Mouse (Mus musculus) myocyte (in vitro differentiated cells): Measurements from ENCODE around the gene Prkag1.

Experiments
- CEBPB ChIP-seq: IDR thresholded peaks from 2 replicates; pipeline ENCODE4 v1.6.1; 2011; ENCODE audit warnings: mild to moderate bottlenecking, moderate library complexity; ENCODE audit not compliant: poor library complexity, insufficient read depth, severe bottlenecking
- E2F4 ChIP-seq: IDR thresholded peaks from one replicate; pipeline ENCODE4 v1.6.1; 2011; ENCODE audit warnings: mild to moderate bottlenecking, control low read depth, moderate library complexity; ENCODE audit not compliant: insufficient read depth
- MAX ChIP-seq: IDR thresholded peaks from one replicate; pipeline ENCODE4 v1.6.1; 2011; ENCODE audit warnings: low read depth, mild to moderate bottlenecking, control low read depth
- MYOD1 ChIP-seq, 3 experiments: IDR thresholded peaks; one replicate each; pipeline ENCODE4 v1.6.1; 2011; ENCODE audit warnings: control low read depth in 2 of 3, low read depth in 2 of 3, mild to moderate bottlenecking in 2 of 3, moderate library complexity in 1 of 3; ENCODE audit not compliant: insufficient read length in 2 of 3, control insufficient read depth in 1 of 3
- MYOG ChIP-seq, 3 experiments: IDR thresholded peaks; one replicate each; pipeline ENCODE4 v1.6.1; 2011; ENCODE audit warnings: control low read depth in 2 of 3, low read depth in 2 of 3, mild to moderate bottlenecking in 2 of 3; ENCODE audit not compliant: insufficient read length in 2 of 3, control insufficient read depth in 1 of 3, insufficient read depth in 1 of 3
- POLR2A ChIP-seq: IDR thresholded peaks from one replicate; pipeline ENCODE4 v1.6.1; 2011; ENCODE audit warnings: low read depth, mild to moderate bottlenecking, control low read depth, moderate library complexity; ENCODE audit not compliant: insufficient read length
- POLR2AphosphoS2 ChIP-seq: IDR thresholded peaks from one replicate; pipeline ENCODE4 v1.6.1; 2011; ENCODE audit warnings: low read depth, control low read depth; ENCODE audit not compliant: insufficient read length
- SRF ChIP-seq: IDR thresholded peaks from one replicate; pipeline ENCODE4 v1.6.1; 2011; ENCODE audit warnings: low read depth; ENCODE audit not compliant: control insufficient read depth, insufficient read length
- TCF12 ChIP-seq: IDR thresholded peaks from one replicate; pipeline ENCODE4 v1.6.1; 2011; ENCODE audit warnings: mild to moderate bottlenecking, control low read depth; ENCODE audit not compliant: poor library complexity, insufficient read depth, severe bottlenecking
- TCF3 ChIP-seq: IDR thresholded peaks from one replicate; pipeline ENCODE4 v1.6.1; 2011; ENCODE audit warnings: low read depth, control low read depth; ENCODE audit not compliant: insufficient read length

DNA sequence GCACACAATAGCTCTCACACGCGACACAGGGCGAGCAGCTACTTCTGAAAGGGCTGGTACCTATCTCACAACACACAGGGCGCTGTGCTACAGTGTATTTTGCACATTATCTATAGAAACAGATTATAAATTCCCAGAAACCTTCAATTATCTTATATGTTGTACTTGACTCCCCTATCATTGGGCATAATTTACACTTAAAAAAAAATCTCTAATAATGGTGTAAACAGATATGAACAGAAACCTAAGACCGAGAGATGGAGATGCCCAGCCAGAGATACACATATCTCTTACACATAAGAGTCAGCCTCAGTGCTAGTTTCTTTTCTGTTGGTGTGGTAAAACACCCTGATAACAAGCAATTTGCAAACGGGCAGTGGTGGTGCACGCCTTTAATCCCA lies 3.7 kb downstream of the Prkag1 start:
- TF ChIP-seq POLR2A = no peak
- no peak for TF ChIP-seq E2F4
- TF ChIP-seq MAX = no peak
- no peak for TF ChIP-seq MYOG (IDR thresholded peaks at IDR 0.05; ENCODE audit: control insufficient read depth in 1 of 3, insufficient read depth in 1 of 3, insufficient read length in 2 of 3, low read depth in 2 of 3)
- no peak for TF ChIP-seq TCF12
- TF ChIP-seq SRF = no peak
- no peak for TF ChIP-seq TCF3
- no peak for TF ChIP-seq CEBPB
- no peak for TF ChIP-seq MYOD1 (IDR thresholded peaks at IDR 0.05; ENCODE audit: control insufficient read depth in 1 of 3, insufficient read length in 2 of 3, low read depth in 2 of 3)
- no peak for TF ChIP-seq POLR2AphosphoS2
